Mouse (Mus musculus) ovary, postnatal 10 days (tissue): ENCODE data around the gene Olfr247.
"Not testable (repeated sequence)": the region's sequence is repeated elsewhere in the genome, so short reads cannot be mapped to it uniquely, and the experiment has no call there.

Experiments
- DNase-seq: peaks from one replicate; pipeline ENCODE4 v3.0.0; 2022; ENCODE audit warnings: low spot score

Gene Olfr247

GRCm38 (mm10) chr10:129976040-129976439, at the start of gene Olfr247:
Gene Olfr247 (minus strand): TSS chr10:129976140.
- DNase-seq, result not testable (repeated sequence)

- DNase-seq, result no peak
Observed at GRCm38 (mm10) chr10:130012321-130012720, 36.4 kb upstream of the Olfr247 start, which contains the start of gene Olfr820. Gene Olfr820 (plus strand): TSS chr10:130012621.

- DNase-seq, result not testable (repeated sequence)
Observed at GRCm38 (mm10) chr10:130005366-130005765, 29.4 kb upstream of the Olfr247 start.

- DNase-seq, result not testable (repeated sequence)
Observed at GRCm38 (mm10) chr10:130004104-130004503, 28.2 kb upstream of the Olfr247 start.

GRCm38 (mm10) chr10:129984962-129985361, 9.0 kb upstream of the Olfr247 start, which contains the start of gene Gm10310:
Gene Gm10310 (minus strand): TSS chr10:129985062.
- DNase-seq, result not testable (repeated sequence)

- not testable (repeated sequence) for DNase-seq
Observed at GRCm38 (mm10) chr10:129981867-129982266, 5.9 kb upstream of the Olfr247 start.

GRCm38 (mm10) chr10:129972994-129973393, 2.9 kb downstream of the Olfr247 start:
- DNase-seq, result not testable (repeated sequence)

- not testable (repeated sequence) for DNase-seq
Observed at GRCm38 (mm10) chr10:129967166-129967565, 8.8 kb downstream of the Olfr247 start, which contains the start of gene Olfr819. Gene Olfr819 (minus strand): TSS chr10:129967266.

- not testable (repeated sequence) for DNase-seq
Observed at GRCm38 (mm10) chr10:129966232-129966631, 9.7 kb downstream of the Olfr247 start.

GRCm38 (mm10) chr10:129949000-129949399, 26.9 kb downstream of the Olfr247 start, which contains the start of gene Olfr818:
Gene Olfr818 (minus strand): TSS chr10:129949100.
- DNase-seq, result no peak
